Mouse (Mus musculus) neural tube, embryonic 11.5 days (tissue): ENCODE results near the gene Rtp4. TPM values are rescaled to one million over a fixed set of nuclear protein-coding genes. Genes with fewer than 3 reads are reported as not detected.

ENCODE experiments used
- ATAC-seq: fragments of 200-750 bp; cut with Nextera tagmentation; 2 replicates; pipeline ENCODE4 v1.8.0; 2017; ENCODE audit warnings: moderate number of reproducible peaks, mild to moderate bottlenecking, moderate TSS enrichment, moderate library complexity; ENCODE audit not compliant: insufficient read depth, low FRiP score, low TSS enrichment
- DNase-seq: peaks from one replicate; pipeline ENCODE4 v3.0.0-alpha.2; 2015; ENCODE audit warnings: low spot score
- H3K27ac ChIP-seq: fragments of 300-500 bp; sonication (generic); 2 replicates; pipeline ENCODE4 v1.5.1; 2014; ENCODE audit warnings: low read depth, mild to moderate bottlenecking, low read length
- H3K27me3 ChIP-seq: fragments of 300-500 bp; sonication (generic); 2 replicates; pipeline ENCODE4 v1.6.1; 2014; ENCODE audit warnings: mild to moderate bottlenecking, low read length, mixed read lengths; ENCODE audit not compliant: control insufficient read depth, insufficient read depth
- H3K36me3 ChIP-seq: fragments of 300-500 bp; sonication (generic); 2 replicates; pipeline ENCODE4 v1.6.1; 2014; ENCODE audit warnings: mild to moderate bottlenecking, low read length, moderate library complexity, mixed read lengths; ENCODE audit not compliant: control insufficient read depth, insufficient read depth
- H3K4me1 ChIP-seq: fragments of 300-500 bp; sonication (generic); 2 replicates; pipeline ENCODE4 v1.6.1; 2014; ENCODE audit warnings: low read length, mixed read lengths; ENCODE audit not compliant: control insufficient read depth, insufficient read depth
- H3K4me2 ChIP-seq: fragments of 300-500 bp; sonication (generic); 2 replicates; pipeline ENCODE4 v1.6.1; 2014; ENCODE audit warnings: low read depth, mild to moderate bottlenecking, moderate library complexity
- H3K4me3 ChIP-seq: fragments of 300-500 bp; sonication (generic); 2 replicates; pipeline ENCODE4 v1.5.1; 2014; ENCODE audit warnings: low read depth, low read length
- H3K9ac ChIP-seq: fragments of 300-500 bp; sonication (generic); 2 replicates; pipeline ENCODE4 v1.6.1; 2014; ENCODE audit warnings: mild to moderate bottlenecking, low read length
- H3K9me3 ChIP-seq: fragments of 300-500 bp; sonication (generic); 2 replicates; pipeline ENCODE4 v1.6.1; 2016; ENCODE audit warnings: low read length; ENCODE audit not compliant: control insufficient read depth
- WGBS: fragments of 180-500 bp; shearing (Covaris S2); extraction: QIAGEN DNeasy Blood & Tissue Kit; methylation state at CpG from one replicate; pipeline ENCODE4 v1.1.7; 2014; 5-methylcytosine and 5-hydroxymethylcytosine counted together
- polyA plus RNA-seq: library from polyadenylated mRNA; unstranded; fragments of >200 nt; fragmentation: Nextera tagmentation; extraction: Ambion mirVana; gene quantifications from 2 replicates; pipeline ENCODE4 v1.2.1, GENCODE M21; 2014

The Rtp4 gene
- polyA plus RNA-seq, 1 experiment from 2014 or later = 1.0 TPM

GRCm38 (mm10) chr16:23518567-23519369, 1.3 kb upstream of the Rtp4 start:
- H3K4me3 ChIP-seq = no peak overlapping the region; the same call in 1 of the 2 replicates
- no peaks in the 10 kb centered on the region for H3K27me3 ChIP-seq
- H3K9me3 ChIP-seq = no peaks in the 10 kb centered on the region
- H3K4me1 ChIP-seq = peaks cover 14% of the 10 kb centered on the region
- no peak for ATAC-seq
- no peaks in the 10 kb centered on the region for H3K36me3 ChIP-seq
- WGBS = 74% methylated on average over 10 of the region's 10 CpGs
- no peak overlapping the region for H3K9ac ChIP-seq
- no peak for DNase-seq
- peak overlapping the region; percentile 64 for H3K4me2 ChIP-seq
- H3K27ac ChIP-seq = no peak overlapping the region

- Histone ChIP-seq H3K36me3 (no peaks in the 10 kb centered on the region), H3K4me1 (peaks cover 14% of the 10 kb centered on the region), H3K27me3 (no peaks in the 10 kb centered on the region), H3K4me2 (peak overlapping the region; percentile 64), H3K9ac (peak overlapping the region; percentile 71), H3K4me3 (peak overlapping the region; percentile 39), H3K9me3 (no peaks in the 10 kb centered on the region), H3K27ac (peak overlapping the region; percentile 86)
- WGBS = 10% methylated on average over 1 of the region's 1 CpGs
- no peak for ATAC-seq
- DNase-seq = no peak
Measured at GRCm38 (mm10) chr16:23519771-23520170, 320 bp upstream of the Rtp4 start.

- peaks cover 14% of the 10 kb centered on the region for H3K4me1 ChIP-seq
- ATAC-seq = peak; percentile 38
- H3K27me3 ChIP-seq = no peaks in the 10 kb centered on the region
Measured at GRCm38 (mm10) chr16:23521092-23521491, 1.0 kb downstream of the Rtp4 start.

GRCm38 (mm10) chr16:23522081-23522480, 2.0 kb downstream of the Rtp4 start:
- no peaks in the 10 kb centered on the region for H3K36me3 ChIP-seq
- ATAC-seq (no peak), DNase-seq (no peak)
- H3K27me3 ChIP-seq = no peaks in the 10 kb centered on the region
- WGBS = 81% methylated on average over 5 of the region's 5 CpGs
- no peak overlapping the region for H3K27ac ChIP-seq
- no peak overlapping the region for H3K4me3 ChIP-seq
- no peak overlapping the region for H3K9ac ChIP-seq
- H3K9me3 ChIP-seq = no peaks in the 10 kb centered on the region
- no peak overlapping the region for H3K4me2 ChIP-seq
- H3K4me1 ChIP-seq = peaks cover 14% of the 10 kb centered on the region

More at GRCm38 (mm10) chr16:23521092-23521491, 1.0 kb downstream of the Rtp4 start:
- no peak for DNase-seq
- H3K9ac ChIP-seq = peak overlapping the region; percentile 71
- no peaks in the 10 kb centered on the region for H3K36me3 ChIP-seq
- H3K4me2 ChIP-seq = 0 out of 2 replicates have a peak overlapping the region, but pooled peaks have one; percentile 12
- no peaks in the 10 kb centered on the region for H3K9me3 ChIP-seq
- WGBS = 11% methylated on average over 5 of the region's 5 CpGs
- peak overlapping the region; percentile 86; the same call in 1 of the 2 replicates for H3K27ac ChIP-seq
- no peak overlapping the region for H3K4me3 ChIP-seq

- H3K27ac ChIP-seq = no peak overlapping the region
- no peaks in the 10 kb centered on the region for H3K36me3 ChIP-seq
- H3K9ac ChIP-seq = no peak overlapping the region
- DNase-seq (no peak), ATAC-seq (no peak)
- H3K4me3 ChIP-seq = no peak overlapping the region
- WGBS = 86% methylated on average over 4 of the region's 4 CpGs
- H3K9me3 ChIP-seq = no peaks in the 10 kb centered on the region
- no peak overlapping the region for H3K4me2 ChIP-seq
- H3K27me3 ChIP-seq = no peaks in the 10 kb centered on the region
- H3K4me1 ChIP-seq = no peaks in the 10 kb centered on the region
Measured at GRCm38 (mm10) chr16:23529186-23529585, 9.1 kb downstream of the Rtp4 start.

- 96% methylated on average over 3 of the region's 3 CpGs for WGBS
- no peak overlapping the region for H3K4me3 ChIP-seq
- H3K9me3 ChIP-seq = no peaks in the 10 kb centered on the region
- ATAC-seq (no peak), DNase-seq (no peak)
- H3K27me3 ChIP-seq = no peaks in the 10 kb centered on the region
- no peaks in the 10 kb centered on the region for H3K36me3 ChIP-seq
- H3K27ac ChIP-seq = no peak overlapping the region
- H3K4me2 ChIP-seq = no peak overlapping the region
- H3K9ac ChIP-seq = no peak overlapping the region
- no peaks in the 10 kb centered on the region for H3K4me1 ChIP-seq
Measured at GRCm38 (mm10) chr16:23533707-23534106, 13.6 kb downstream of the Rtp4 start.

- Histone ChIP-seq H3K4me2 (no peak overlapping the region), H3K4me1 (no peaks in the 10 kb centered on the region)
Measured at GRCm38 (mm10) chr16:23541046-23541445, 21.0 kb downstream of the Rtp4 start.

GRCm38 (mm10) chr16:23542866-23543265, 22.8 kb downstream of the Rtp4 start:
- Histone ChIP-seq H3K4me1 (no peaks in the 10 kb centered on the region), H3K9ac (no peak overlapping the region), H3K27ac (no peak overlapping the region), H3K36me3 (no peaks in the 10 kb centered on the region), H3K4me3 (no peak overlapping the region), H3K27me3 (no peaks in the 10 kb centered on the region), H3K4me2 (no peak overlapping the region), H3K9me3 (no peaks in the 10 kb centered on the region)
- no peak for DNase-seq
- ATAC-seq = no peak
- WGBS = 81% methylated on average over 4 of the region's 4 CpGs

More at GRCm38 (mm10) chr16:23541046-23541445, 21.0 kb downstream of the Rtp4 start:
- Histone ChIP-seq H3K9ac (no peak overlapping the region), H3K4me3 (no peak overlapping the region), H3K27me3 (no peaks in the 10 kb centered on the region), H3K36me3 (no peaks in the 10 kb centered on the region), H3K9me3 (no peaks in the 10 kb centered on the region), H3K27ac (no peak overlapping the region)
- WGBS = 67% methylated on average over 4 of the region's 4 CpGs
- no peak for ATAC-seq
- no peak for DNase-seq

GRCm38 (mm10) chr16:23544361-23544760, 24.3 kb downstream of the Rtp4 start:
- Histone ChIP-seq H3K4me3 (no peak overlapping the region), H3K4me2 (no peak overlapping the region), H3K9me3 (no peaks in the 10 kb centered on the region), H3K9ac (no peak overlapping the region), H3K27ac (no peak overlapping the region), H3K4me1 (no peaks in the 10 kb centered on the region), H3K36me3 (no peaks in the 10 kb centered on the region), H3K27me3 (no peaks in the 10 kb centered on the region)
- ATAC-seq (no peak), DNase-seq (no peak)
- WGBS = 50% methylated on average over 7 of the region's 7 CpGs
